Mouse (Mus musculus) embryonic fibroblast, embryonic 13.5 days (primary cell): Measurements from ENCODE around the gene Gsap. TPM values are rescaled to one million over a fixed set of nuclear protein-coding genes. Genes with fewer than 3 reads are reported as not detected.

ENCODE experiments used
- H3K27ac ChIP-seq: 2 replicates; pipeline ENCODE4 v1.5.1; 2012; ENCODE audit warnings: low read length, control low read depth, inconsistent platforms; ENCODE audit not compliant: insufficient read depth
- H3K4me1 ChIP-seq: 2 replicates; pipeline ENCODE4 v1.6.1; 2011; ENCODE audit warnings: low read length; ENCODE audit not compliant: control insufficient read depth, insufficient read depth
- H3K4me3 ChIP-seq: 2 replicates; pipeline ENCODE4 v1.5.1; 2011; ENCODE audit warnings: mild to moderate bottlenecking, control low read depth, low read length; ENCODE audit not compliant: insufficient read depth
- CTCF ChIP-seq: IDR thresholded peaks from 2 replicates; pipeline ENCODE4 v1.5.1; 2011; ENCODE audit warnings: mild to moderate bottlenecking, control low read depth, low read length, moderate library complexity, borderline replicate concordance; ENCODE audit not compliant: insufficient read depth
- POLR2A ChIP-seq: IDR thresholded peaks from 2 replicates; pipeline ENCODE4 v1.6.1; 2011; ENCODE audit warnings: low read depth, mild to moderate bottlenecking, control low read depth, low read length, moderate library complexity
- polyA plus RNA-seq: library from polyadenylated mRNA; stranded (reverse); fragments of >200 nt; gene quantifications from 2 replicates; pipeline ENCODE4 v1.2.4, GENCODE M21; 2011; ENCODE audit warnings: low read depth; ENCODE audit not compliant: missing spikeins, insufficient read length

Gene Gsap
- polyA plus RNA-seq, 1 experiment = 4.6 TPM

DNA sequence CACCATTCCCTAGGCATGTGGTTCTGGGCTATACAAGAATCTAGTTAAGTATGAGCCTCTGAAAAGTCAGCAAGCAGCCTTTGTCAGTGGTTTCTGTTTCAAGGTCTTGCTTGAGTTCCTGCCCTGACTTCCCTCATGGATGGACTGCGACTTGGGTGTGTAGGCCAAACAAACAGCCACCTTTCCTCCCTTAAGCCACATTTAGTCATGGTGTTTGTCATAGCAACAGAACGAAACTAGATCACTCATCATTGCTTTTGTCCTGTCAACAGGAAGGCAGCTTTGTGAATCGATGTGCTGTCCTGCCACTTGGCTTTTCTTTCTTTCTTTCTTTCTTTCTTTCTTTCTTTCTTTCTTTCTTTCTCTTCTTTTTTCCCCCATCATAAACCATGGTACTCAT lies 26.9 kb downstream of the Gsap start:
- Histone ChIP-seq H3K4me3 (no peak overlapping the region), H3K27ac (no peak overlapping the region), H3K4me1 (peaks cover 1% of the 10 kb centered on the region; the same call in 1 of the 2 replicates)
- TF ChIP-seq POLR2A (no peak), CTCF (no peak)

DNA sequence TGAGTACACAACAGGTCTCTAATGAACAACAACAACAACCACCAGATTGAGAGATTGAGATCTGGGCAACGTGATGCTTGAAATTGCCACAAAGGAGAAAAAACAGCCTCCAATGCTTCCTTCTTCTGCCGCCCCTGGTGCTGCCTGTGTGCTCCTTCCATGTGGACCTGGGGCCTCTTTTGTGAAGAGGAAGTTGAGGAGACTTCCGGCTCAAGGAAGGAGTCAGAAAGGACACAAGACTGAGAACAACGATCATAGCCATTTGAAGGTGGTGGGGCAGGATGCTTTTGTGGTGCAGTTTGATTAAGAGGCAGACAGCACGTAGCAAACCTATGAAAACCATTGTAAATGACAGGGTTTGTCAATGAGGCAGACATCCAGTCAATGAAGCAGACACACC lies 27.7 kb downstream of the Gsap start:
- Histone ChIP-seq H3K4me3 (no peak overlapping the region), H3K27ac (no peak overlapping the region), H3K4me1 (peaks cover 2% of the 10 kb centered on the region; the same call in 1 of the 2 replicates)
- TF ChIP-seq CTCF (no peak), POLR2A (no peak)

DNA sequence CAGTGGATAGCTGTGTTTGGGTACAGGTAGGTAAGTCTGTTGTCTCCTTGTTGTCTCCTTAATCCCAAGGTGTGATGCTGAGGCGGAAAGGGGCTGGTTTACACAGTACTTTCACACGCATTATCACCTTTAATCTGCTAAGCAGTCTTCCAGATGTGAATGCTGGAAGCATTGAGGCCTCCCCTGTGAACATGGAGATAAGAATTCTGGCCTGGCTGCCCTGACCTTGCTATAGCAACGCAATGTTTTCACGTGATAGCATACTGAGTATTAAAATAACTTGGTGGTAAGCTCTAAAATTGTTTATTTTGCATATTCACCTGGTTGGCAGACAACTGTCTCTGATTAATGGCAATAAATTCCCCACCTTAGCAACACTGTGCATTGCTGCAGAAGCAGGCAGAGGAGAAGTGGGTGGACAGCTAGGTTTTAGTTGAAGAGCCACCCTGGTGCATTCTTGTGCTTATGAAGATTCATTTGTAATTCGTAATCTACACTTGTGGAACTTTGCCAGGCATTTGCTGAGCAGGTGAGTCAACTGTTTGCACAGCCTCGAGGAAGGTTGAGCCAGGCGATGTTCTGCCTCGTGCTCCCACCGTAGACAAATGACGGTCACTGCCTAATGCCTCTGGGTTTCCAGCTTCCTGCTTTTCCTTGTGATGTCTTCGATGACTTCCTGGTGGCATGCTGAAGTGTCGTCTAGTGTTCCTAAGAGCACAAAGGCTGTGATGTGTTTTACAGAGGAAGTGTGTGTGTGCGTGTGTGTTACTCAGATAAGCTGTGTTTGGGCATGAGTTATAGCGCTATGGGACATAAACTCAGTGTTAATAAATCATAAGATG lies 31.6 kb downstream of the Gsap start:
- Histone ChIP-seq H3K4me1 (peaks cover 2% of the 10 kb centered on the region; the same call in 1 of the 2 replicates), H3K4me3 (no peak overlapping the region), H3K27ac (no peak overlapping the region)
- TF ChIP-seq POLR2A (no peak), CTCF (no peak)

DNA sequence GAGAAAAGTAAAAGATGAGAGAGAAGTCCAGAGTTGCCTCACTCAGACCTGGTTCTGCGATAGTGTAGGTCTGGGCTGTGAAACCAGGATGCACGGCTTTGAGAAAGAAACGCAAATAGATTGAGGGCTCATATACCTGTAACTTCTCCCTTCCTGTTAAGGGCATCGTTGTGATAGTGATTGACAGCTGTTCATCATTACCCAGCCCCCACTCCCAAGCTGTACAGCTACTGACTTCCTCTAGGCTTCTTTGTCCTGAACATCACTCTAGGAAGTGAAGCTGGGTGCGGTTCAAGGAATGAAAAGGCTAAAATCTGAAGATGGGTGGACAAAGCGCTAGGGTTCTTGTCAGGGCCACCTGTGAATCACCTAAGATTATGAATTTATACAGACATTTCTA lies 46.8 kb downstream of the Gsap start:
- H3K27ac ChIP-seq = no peak overlapping the region
- H3K4me3 ChIP-seq = no peak overlapping the region
- TF ChIP-seq POLR2A = no peak
- TF ChIP-seq CTCF = no peak
- H3K4me1 ChIP-seq = no peaks in the 10 kb centered on the region

DNA sequence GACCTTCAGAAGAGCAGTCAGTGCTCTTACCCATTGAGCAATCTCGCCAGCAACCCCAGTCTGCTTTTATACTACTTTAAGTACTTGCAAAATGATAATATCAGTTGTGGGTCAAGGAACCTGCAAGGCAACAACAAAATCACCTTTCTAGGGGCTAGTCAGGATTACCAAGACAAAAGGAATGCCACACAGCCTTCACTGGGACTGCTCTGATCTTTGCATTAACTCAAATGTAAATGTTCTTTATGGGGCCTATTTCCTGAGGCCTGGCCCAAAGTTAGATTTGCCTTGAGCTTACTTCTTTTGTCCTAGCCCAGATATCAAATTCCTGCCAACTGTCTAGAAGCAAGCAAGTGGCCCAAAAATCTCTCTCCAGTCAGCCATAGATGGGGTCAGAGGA lies 58.5 kb downstream of the Gsap start:
- TF ChIP-seq POLR2A = no peak
- no peak for TF ChIP-seq CTCF
- Histone ChIP-seq H3K4me3 (no peak overlapping the region), H3K4me1 (peaks cover 16% of the 10 kb centered on the region), H3K27ac (no peak overlapping the region)

DNA sequence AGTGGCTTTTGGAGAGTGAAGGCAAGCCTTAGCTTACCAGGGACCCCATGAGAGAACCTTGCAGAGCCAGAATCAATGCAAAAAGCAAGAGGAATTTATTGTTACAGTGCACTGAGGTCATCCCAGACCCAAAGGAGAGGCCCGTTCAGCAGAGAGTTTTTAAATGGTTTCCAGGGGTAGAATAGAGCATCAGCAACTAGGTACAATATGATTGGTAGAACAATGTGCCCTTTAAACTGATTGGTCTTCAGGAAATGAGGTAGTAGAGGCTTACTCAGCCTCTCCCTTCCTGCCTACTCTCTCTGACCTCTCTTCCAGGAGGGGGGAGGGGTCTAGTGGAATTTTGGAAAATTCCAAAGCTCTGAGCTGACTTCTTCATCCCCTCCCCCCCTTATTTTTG lies 59.2 kb downstream of the Gsap start:
- no peak for TF ChIP-seq CTCF
- TF ChIP-seq POLR2A = no peak
- peaks cover 16% of the 10 kb centered on the region for H3K4me1 ChIP-seq
- H3K27ac ChIP-seq = no peak overlapping the region
- no peak overlapping the region for H3K4me3 ChIP-seq

DNA sequence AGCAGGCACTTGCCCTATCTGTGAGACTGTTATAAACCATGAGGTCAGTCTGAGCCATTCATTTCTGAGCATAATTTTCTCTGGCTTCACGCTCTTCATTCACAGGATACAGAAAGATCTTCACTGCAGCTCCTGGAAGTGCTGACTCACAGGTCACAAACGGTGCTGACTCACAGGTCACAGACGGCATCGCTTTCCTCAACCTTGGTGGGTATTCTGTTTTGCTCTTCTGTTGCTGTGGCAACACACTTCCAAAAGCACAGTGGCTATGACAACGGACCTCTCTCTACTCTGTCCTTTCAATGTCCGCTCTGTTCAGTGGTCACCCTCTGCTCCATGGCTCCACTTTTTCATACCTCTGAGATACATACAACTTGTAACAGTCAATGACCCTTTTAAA lies 60.7 kb downstream of the Gsap start:
- H3K27ac ChIP-seq = peak overlapping the region; percentile 66
- H3K4me3 ChIP-seq = no peak overlapping the region
- peaks cover 16% of the 10 kb centered on the region for H3K4me1 ChIP-seq
- TF ChIP-seq POLR2A (no peak), CTCF (no peak)

DNA sequence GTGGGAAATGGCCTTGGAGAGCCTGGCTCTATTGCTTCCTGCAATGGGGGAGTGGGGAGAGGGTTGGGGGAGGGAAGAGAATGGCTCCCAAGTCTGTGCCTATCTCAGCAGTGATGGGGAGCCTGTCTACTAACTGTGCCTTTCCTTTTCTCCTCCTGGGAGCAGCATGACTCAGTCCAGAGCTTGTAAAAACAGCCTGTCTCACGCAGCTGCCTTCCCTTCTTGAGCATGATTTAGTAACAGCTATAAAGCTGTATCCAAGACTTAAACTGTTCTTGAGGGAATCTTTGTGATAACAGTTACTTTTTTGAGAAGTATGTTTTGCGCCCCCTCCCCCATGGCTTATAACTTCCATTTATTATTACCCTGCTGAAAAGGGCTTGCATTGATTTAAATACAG lies 61.9 kb downstream of the Gsap start:
- Histone ChIP-seq H3K27ac (peak overlapping the region; percentile 66), H3K4me1 (peaks cover 16% of the 10 kb centered on the region), H3K4me3 (no peak overlapping the region)
- TF ChIP-seq POLR2A (no peak), CTCF (no peak)

DNA sequence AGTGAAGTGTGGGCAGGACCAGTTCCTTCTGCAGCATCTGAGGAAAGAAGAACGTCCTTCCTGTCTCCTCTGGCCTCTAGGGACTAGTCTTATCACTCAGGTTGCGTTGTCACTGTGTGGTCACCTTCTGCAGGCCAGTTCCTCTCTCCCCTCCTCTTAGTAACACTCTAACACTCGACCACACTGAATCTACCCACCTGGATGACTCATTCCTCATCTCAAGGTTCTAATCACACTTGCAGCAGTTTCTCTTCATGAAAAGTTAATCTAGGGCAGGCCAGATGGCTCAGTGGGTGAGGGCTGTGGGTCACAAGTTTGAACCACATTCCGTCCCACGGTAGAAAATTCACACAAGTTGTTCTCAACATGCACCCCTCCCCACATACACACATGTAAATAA lies 62.8 kb downstream of the Gsap start:
- H3K27ac ChIP-seq = peak overlapping the region; percentile 55
- H3K4me1 ChIP-seq = peaks cover 16% of the 10 kb centered on the region
- H3K4me3 ChIP-seq = no peak overlapping the region
- TF ChIP-seq CTCF (no peak), POLR2A (no peak)

DNA sequence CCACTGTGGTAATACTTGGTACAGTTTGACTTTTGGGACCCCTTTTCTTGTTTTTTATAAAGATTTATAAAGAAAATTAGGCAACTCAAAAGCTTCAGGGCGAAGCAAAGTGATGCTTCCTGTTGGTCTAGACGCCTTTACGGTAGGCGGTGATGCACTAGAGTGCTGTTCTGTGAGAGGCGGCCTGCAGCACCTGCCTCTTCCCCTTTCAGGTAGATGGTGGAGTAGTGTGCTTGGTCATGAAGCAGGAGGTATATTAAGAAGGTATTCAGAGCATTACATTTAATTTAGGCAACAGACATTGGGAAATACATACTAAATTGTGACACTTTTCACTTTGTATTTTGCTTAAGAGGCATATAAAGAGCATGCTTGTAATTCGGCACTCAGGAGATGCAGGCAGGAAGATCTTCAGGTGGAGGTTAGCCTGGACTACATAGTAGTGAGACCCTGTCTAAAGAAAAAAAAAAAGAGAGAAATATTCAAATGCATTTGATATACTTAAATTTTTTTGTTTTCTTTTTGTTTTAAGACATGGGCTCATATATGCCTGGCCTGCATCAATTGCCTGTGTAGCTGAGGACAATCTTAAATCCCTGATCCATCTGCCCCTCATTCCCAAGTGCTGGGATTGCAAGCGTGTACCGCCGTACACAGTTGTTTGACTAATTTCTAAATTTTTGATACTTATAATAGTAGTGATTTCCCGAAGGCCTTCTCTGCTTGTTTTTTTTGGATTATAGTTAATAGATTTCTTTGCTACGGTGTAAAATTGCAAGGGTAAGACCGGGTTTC lies 68.9 kb downstream of the Gsap start:
- TF ChIP-seq CTCF = no peak
- no peaks in the 10 kb centered on the region for H3K4me1 ChIP-seq
- no peak overlapping the region for H3K27ac ChIP-seq
- no peak overlapping the region for H3K4me3 ChIP-seq
